Mouse (Mus musculus): ENCODE measurements around the gene Mucl3. TPM values are rescaled to one million over a fixed set of nuclear protein-coding genes. Genes with fewer than 3 reads are reported as not detected.

Gene Mucl3
- polyA plus RNA-seq, 2 experiments, result not detected

DNA sequence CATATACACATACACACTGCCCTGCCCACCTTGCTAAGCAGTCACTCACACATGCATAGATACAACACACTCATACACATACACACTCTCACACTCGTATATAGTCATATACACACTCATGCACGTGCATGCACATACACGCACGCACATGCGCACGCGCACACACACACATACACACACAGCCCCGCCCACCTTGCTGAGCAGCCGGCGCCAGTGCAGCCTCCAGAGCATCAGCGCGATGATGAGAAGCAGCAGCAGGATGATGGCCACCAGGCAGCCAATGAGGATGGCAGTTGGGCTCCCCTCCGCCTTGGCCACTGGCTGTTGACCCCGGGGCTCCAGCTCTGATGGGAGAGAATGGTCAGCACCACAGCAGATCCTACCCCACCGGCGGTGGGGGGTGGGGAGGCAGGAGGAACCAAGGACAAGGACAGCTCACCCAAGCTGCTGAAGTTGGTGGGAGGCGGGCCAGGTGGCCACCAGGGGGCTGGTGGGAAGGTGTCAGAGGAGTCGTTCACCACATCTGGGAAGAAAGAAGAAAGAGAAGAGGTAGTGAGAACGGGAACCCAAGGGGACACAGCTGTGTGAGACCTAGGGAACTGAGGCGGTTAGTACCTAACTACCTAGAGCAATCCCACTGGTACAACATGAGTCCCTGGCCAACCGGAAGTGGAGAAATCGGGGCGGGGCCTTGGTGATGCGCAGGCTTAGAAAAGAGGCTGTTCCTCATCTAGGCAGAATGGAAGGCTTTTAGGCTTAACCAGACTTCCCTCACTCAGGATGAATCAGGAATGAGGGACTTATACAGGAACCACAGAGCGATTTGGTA is 45.1 kb upstream of the Mucl3 start:
- H3K36me3 ChIP-seq (replicated peaks; ENCODE audit: control insufficient read depth, insufficient read depth, low read depth), result no peaks in the 10 kb centered on the region
- 65% methylated on average over 25 of the region's 25 CpGs for WGBS (ENCODE audit: insufficient replicate concordance)

DNA sequence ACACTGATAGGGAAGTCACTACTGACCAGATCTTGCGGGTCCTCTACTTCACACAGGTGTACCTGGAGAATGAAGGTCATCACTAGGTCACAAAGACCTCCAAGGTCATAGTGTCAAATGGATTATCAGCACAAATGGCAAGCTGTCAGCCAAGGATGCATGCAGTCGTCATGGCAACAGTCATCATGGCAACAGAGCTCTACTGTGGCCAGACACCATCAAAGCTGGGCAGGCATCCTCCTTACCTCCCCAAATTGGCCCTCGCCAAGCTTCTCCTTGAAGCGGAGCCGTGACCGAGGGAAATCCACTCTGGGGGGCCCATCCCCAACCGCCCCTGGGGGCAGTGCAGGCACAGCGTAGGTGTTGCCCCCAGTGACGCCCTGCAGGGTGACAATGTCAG is 41.6 kb upstream of the Mucl3 start:
- TF ChIP-seq EP300 (IDR thresholded peaks at IDR 0.05; ENCODE audit: low read depth), result no peak
- no peak for TF ChIP-seq CTCF (IDR thresholded peaks at IDR 0.05; ENCODE audit: low read depth)
- WGBS (ENCODE audit: insufficient replicate concordance), result 48% methylated on average over 9 of the region's 9 CpGs
- H3K27ac ChIP-seq, result no peak overlapping the region
- H3K4me2 ChIP-seq (ENCODE audit: low read depth), result no peak overlapping the region
- no peaks in the 10 kb centered on the region for H3K4me1 ChIP-seq (replicated peaks; ENCODE audit: control insufficient read depth in 2 of 2, insufficient read depth in 2 of 2, low read length in 1 of 2)
- H3K9me3 ChIP-seq (ENCODE audit: control insufficient read depth, low read length), result no peaks in the 10 kb centered on the region
- ATAC-seq (ENCODE audit: insufficient read depth), result no peak
- H3K36me3 ChIP-seq (replicated peaks; ENCODE audit: control insufficient read depth, insufficient read depth, low read depth), result no peaks in the 10 kb centered on the region
- DNase-seq (ENCODE audit: low read depth in 3 of 3, low spot score in 3 of 3), result no peak
- H3K27me3 ChIP-seq (ENCODE audit: control insufficient read depth, insufficient read depth, low read length), result no peaks in the 10 kb centered on the region
- no peak overlapping the region for H3K9ac ChIP-seq (replicated peaks)
- no peak overlapping the region for H3K4me3 ChIP-seq (ENCODE audit: insufficient read depth in 1 of 2, low read depth in 2 of 2, low read length in 2 of 2)

More for the DNA sequence above, 45.1 kb upstream of the Mucl3 start:
- TF ChIP-seq CTCF (IDR thresholded peaks at IDR 0.05; ENCODE audit: low read depth), result no peak; the same call in 1 of the 2 replicates
- TF ChIP-seq EP300 (IDR thresholded peaks at IDR 0.05; ENCODE audit: low read depth), result no peak
- H3K9me3 ChIP-seq (ENCODE audit: control insufficient read depth, low read length), result no peaks in the 10 kb centered on the region
- H3K9ac ChIP-seq (replicated peaks), result no peak overlapping the region
- H3K4me1 ChIP-seq (replicated peaks; ENCODE audit: control insufficient read depth in 2 of 2, insufficient read depth in 2 of 2, low read length in 1 of 2), result no peaks in the 10 kb centered on the region
- ATAC-seq (ENCODE audit: insufficient read depth), result no peak
- H3K27me3 ChIP-seq (ENCODE audit: control insufficient read depth, insufficient read depth, low read length), result no peaks in the 10 kb centered on the region
- no peak overlapping the region for H3K4me2 ChIP-seq (ENCODE audit: low read depth)
- no peak for DNase-seq (ENCODE audit: low read depth in 3 of 3, low spot score in 3 of 3)
- H3K4me3 ChIP-seq (ENCODE audit: insufficient read depth in 1 of 2, low read depth in 2 of 2, low read length in 2 of 2), result no peak overlapping the region
- H3K27ac ChIP-seq, result no peak overlapping the region

DNA sequence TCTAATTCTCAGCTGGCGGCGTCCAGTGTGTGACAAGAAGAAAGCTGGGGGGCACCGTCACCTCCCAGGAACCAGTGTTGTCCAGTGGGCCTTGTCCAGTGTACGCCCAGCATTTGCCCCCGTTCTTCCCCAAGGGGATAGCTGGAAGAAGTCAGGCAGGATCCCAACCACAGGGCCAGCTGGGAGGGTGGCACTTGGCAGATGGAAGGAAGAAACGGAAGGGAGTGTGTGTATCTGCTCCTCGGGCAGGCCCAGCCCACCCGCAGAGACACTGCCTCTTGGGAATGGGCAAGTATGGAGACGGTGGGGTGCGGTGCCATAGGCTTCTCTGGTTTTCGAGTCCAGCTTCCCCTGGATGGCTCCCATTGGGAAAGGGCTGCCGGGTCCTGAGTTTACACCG is 38.5 kb upstream of the Mucl3 start:
- H3K27me3 ChIP-seq (ENCODE audit: control insufficient read depth, insufficient read depth, low read length), result no peaks in the 10 kb centered on the region
- DNase-seq (ENCODE audit: low read depth in 3 of 3, low spot score in 3 of 3) (no peak), ATAC-seq (ENCODE audit: insufficient read depth) (no peak)
- no peak overlapping the region for H3K4me3 ChIP-seq (ENCODE audit: insufficient read depth in 1 of 2, low read depth in 2 of 2, low read length in 2 of 2)
- TF ChIP-seq CTCF (IDR thresholded peaks at IDR 0.05; ENCODE audit: low read depth) (no peak), EP300 (IDR thresholded peaks at IDR 0.05; ENCODE audit: low read depth) (no peak)
- no peak overlapping the region for H3K4me2 ChIP-seq (ENCODE audit: low read depth)
- no peak overlapping the region for H3K9ac ChIP-seq (replicated peaks)
- H3K27ac ChIP-seq, result no peak overlapping the region
- WGBS (ENCODE audit: insufficient replicate concordance), result 74% methylated on average over 13 of the region's 13 CpGs
- no peaks in the 10 kb centered on the region for H3K9me3 ChIP-seq (ENCODE audit: control insufficient read depth, low read length)
- H3K4me1 ChIP-seq (replicated peaks; ENCODE audit: control insufficient read depth in 2 of 2, insufficient read depth in 2 of 2, low read length in 1 of 2), result no peaks in the 10 kb centered on the region
- H3K36me3 ChIP-seq (replicated peaks; ENCODE audit: control insufficient read depth, insufficient read depth, low read depth), result no peaks in the 10 kb centered on the region

DNA sequence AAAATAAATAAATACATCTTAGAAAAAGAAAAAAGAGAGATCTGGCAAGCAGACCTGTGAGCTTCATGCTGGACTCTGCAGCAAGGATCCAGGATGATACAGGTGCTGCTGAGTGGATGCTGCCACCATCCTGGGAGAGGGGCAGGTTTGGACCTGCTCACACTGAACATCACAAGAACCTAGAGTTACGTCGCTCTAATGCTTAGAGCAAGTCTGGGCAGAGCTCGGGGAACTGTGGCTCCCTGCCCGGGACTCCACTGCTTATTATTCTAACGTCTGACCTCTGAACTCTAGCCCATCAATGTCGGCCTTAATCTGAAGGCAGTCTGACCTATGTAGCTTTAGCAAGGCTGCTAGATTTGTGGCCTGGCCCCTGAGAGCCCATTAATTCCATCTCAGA is 37.1 kb upstream of the Mucl3 start:
- no peak for DNase-seq (ENCODE audit: low read depth in 3 of 3, low spot score in 3 of 3)
- H3K9me3 ChIP-seq (ENCODE audit: control insufficient read depth, low read length), result no peaks in the 10 kb centered on the region
- no peak overlapping the region for H3K4me3 ChIP-seq (ENCODE audit: insufficient read depth in 1 of 2, low read depth in 2 of 2, low read length in 2 of 2)
- 46% methylated on average over 6 of the region's 6 CpGs for WGBS (ENCODE audit: insufficient replicate concordance)
- TF ChIP-seq CTCF (IDR thresholded peaks at IDR 0.05; ENCODE audit: low read depth) (no peak), EP300 (IDR thresholded peaks at IDR 0.05; ENCODE audit: low read depth) (no peak)
- no peak overlapping the region for H3K4me2 ChIP-seq (ENCODE audit: low read depth)
- no peaks in the 10 kb centered on the region for H3K27me3 ChIP-seq (ENCODE audit: control insufficient read depth, insufficient read depth, low read length)
- no peak overlapping the region for H3K9ac ChIP-seq (replicated peaks)
- H3K4me1 ChIP-seq (replicated peaks; ENCODE audit: control insufficient read depth in 2 of 2, insufficient read depth in 2 of 2, low read length in 1 of 2), result no peaks in the 10 kb centered on the region
- H3K36me3 ChIP-seq (replicated peaks; ENCODE audit: control insufficient read depth, insufficient read depth, low read depth), result no peaks in the 10 kb centered on the region
- no peak for ATAC-seq (ENCODE audit: insufficient read depth)
- no peak overlapping the region for H3K27ac ChIP-seq

DNA sequence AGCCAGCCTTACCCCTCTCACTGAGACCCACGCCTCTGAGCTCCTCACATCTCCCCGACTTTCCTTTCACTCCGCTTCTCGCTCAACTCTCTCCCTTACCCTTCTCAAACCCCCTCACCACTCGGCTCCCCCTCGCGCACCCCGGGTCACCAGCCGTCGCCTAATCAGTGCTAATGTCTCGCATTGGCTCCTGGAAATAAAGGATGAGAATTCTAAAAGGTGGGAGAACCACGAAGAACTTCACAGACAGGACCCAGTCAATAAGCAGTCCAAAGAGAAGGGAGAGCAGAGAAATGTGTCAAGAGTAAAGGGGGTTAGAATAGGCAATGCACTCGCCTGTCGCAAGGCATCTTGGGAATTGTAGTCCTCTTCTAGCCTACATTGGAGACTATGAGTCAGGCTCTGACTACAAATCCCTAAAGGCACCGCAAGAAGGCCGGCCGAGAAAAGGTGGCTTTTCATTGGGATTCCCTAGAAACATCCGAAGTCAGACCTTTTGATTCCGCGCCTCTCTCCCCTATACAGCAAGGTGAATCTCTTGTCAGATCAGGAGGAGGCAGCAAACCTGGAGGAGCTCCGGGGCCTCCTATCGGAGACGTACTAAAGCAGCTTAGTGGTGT is 30.0 kb upstream of the Mucl3 start, which contains the start of gene Gtf2h4:
TSS of gene Gtf2h4 (minus strand) at position 324 of the 620 bp plus-strand sequence.
- DNase-seq (ENCODE audit: low read depth in 3 of 3, low spot score in 3 of 3), result peak; percentile 87 to 93 (median 90)
- peak; percentile 99 for ATAC-seq (ENCODE audit: insufficient read depth)
- Histone ChIP-seq H3K4me3 (ENCODE audit: insufficient read depth in 1 of 2, low read depth in 2 of 2, low read length in 2 of 2) (peak within 1 kb of the TSS; percentile 64 to 95), H3K9ac (replicated peaks) (peak within 1 kb of the TSS; percentile 77), H3K27me3 (ENCODE audit: control insufficient read depth, insufficient read depth, low read length) (no peaks in the 10 kb centered on the region), H3K4me1 (replicated peaks; ENCODE audit: control insufficient read depth in 2 of 2, insufficient read depth in 2 of 2, low read length in 1 of 2) (peaks cover 4 to 9% of the 10 kb centered on the region in 2 experiments; a peak in 2 of 4 replicates), H3K36me3 (replicated peaks; ENCODE audit: control insufficient read depth, insufficient read depth, low read depth) (no peaks in the 10 kb centered on the region), H3K9me3 (ENCODE audit: control insufficient read depth, low read length) (no peaks in the 10 kb centered on the region), H3K27ac (no peak within 1 kb of the TSS), H3K4me2 (ENCODE audit: low read depth) (peak within 1 kb of the TSS; percentile 63)
- TF ChIP-seq EP300 (IDR thresholded peaks at IDR 0.05; ENCODE audit: low read depth) (no peak), CTCF (IDR thresholded peaks at IDR 0.05; ENCODE audit: low read depth) (no peak)
- WGBS (ENCODE audit: insufficient replicate concordance), result 3% methylated on average over 23 of the region's 23 CpGs
